In the genomic region with DNA sequence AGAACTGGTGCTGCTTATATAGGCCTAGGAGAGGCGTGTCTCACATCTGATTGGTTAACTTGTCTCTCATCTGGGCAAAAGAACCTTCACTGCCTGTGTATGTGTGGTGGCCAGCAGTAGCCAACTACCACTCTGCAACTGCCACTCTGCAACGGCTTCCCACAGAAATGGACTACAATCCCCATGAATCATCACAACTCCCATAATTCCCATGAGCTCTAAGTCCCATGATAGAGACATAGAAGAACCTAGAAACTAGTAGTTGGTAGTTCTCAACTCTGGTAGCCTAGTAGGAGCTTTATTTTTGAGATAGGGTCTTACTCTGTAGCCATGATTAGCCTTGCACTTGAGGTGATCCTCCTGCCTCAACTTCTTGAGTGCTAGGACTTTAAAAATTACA, we compare ENCODE assay signal across 24 mouse cellular contexts.
"Had no signal": no experiment of that assay in that cellular context is flagged by ENCODE, and none has a peak within 500 bp of the region (broad histone marks: within the 10 kb centered on the region; RNA-seq: fewer than 3 reads in every experiment).

No protein-coding gene starts in this region.

- H3K27ac ChIP-seq: embryonic facial prominence, embryonic 10.5 days; embryonic facial prominence, embryonic 12.5 days; embryonic facial prominence, embryonic 13.5 days; embryonic facial prominence, embryonic 15.5 days; forebrain, embryonic 10.5 days; forebrain, embryonic 12.5 days; forebrain, embryonic 13.5 days; gastrocnemius, adult 2 months; heart, adult 2 months; heart, embryonic 10.5 days had no signal

- H3K27me3 ChIP-seq: embryonic facial prominence, embryonic 12.5 days; embryonic facial prominence, embryonic 13.5 days; embryonic facial prominence, embryonic 15.5 days; forebrain, embryonic 12.5 days; forebrain, embryonic 13.5 days; forebrain, embryonic 15.5 days; heart, embryonic 12.5 days had no signal

- H3K9ac ChIP-seq: embryonic facial prominence, embryonic 12.5 days; embryonic facial prominence, embryonic 13.5 days; embryonic facial prominence, embryonic 15.5 days; forebrain, embryonic 12.5 days; forebrain, embryonic 13.5 days; forebrain, embryonic 15.5 days; forebrain, postnatal 0 days; heart, embryonic 12.5 days had no signal

- DNase-seq: cerebellum, postnatal 10 days; cerebellum, postnatal 14 days; cerebellum, postnatal 25 days; cerebellum, postnatal 36 days; embryo, embryonic 11 days; forebrain, postnatal 0 days; gastrocnemius, postnatal 10 days; gastrocnemius, postnatal 14 days; gastrocnemius, postnatal 36 days; heart, adult 18-20 months; heart, adult 2 months had no signal

- H3K4me2 ChIP-seq: embryonic facial prominence, embryonic 12.5 days; embryonic facial prominence, embryonic 13.5 days; embryonic facial prominence, embryonic 15.5 days; forebrain, embryonic 12.5 days; forebrain, embryonic 13.5 days; forebrain, embryonic 15.5 days; heart, embryonic 11.5 days; heart, embryonic 12.5 days had no signal

- H3K9me3 ChIP-seq: embryonic facial prominence, embryonic 10.5 days; embryonic facial prominence, embryonic 12.5 days; embryonic facial prominence, embryonic 13.5 days; embryonic facial prominence, embryonic 15.5 days; forebrain, embryonic 10.5 days; forebrain, embryonic 12.5 days; forebrain, embryonic 13.5 days; forebrain, embryonic 15.5 days; heart, embryonic 10.5 days; heart, embryonic 12.5 days had no signal

- H3K4me3 ChIP-seq: embryonic facial prominence, embryonic 12.5 days; embryonic facial prominence, embryonic 13.5 days; embryonic facial prominence, embryonic 15.5 days; erythroblast, embryonic 14.5 days; forebrain, embryonic 12.5 days; forebrain, embryonic 13.5 days; forebrain, embryonic 15.5 days; gastrocnemius, adult 2 months; heart, adult 2 months; heart, embryonic 10.5 days; heart, embryonic 12.5 days had no signal
